Mouse (Mus musculus): ENCODE data around the gene Epb41l1. TPM values are rescaled to one million over a fixed set of nuclear protein-coding genes. Genes with fewer than 3 reads are reported as not detected.

Gene Epb41l1
- total and polyA plus RNA-seq, 3 experiments: 7.3 to 8.2 (median 7.6) TPM

DNA sequence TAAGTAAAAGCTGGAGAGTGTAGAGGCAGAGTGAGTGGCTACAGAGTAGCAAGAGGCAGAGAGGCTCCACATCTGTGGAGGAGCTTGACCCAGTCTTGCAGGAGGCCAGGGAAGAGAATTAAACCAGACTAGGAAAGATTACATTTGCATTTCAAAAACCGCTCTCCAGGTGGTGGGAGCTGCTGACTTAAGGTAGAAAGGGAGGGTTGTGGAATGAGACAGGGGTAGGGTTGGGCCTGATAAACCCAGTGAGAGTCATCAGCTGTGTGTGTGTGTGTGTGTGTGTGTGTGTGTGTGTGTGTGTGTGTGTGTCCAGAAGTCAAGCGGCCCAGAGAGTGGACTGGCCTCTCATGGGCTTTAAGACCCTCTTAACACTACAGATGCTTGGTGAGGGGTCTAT, 4.9 kb downstream of the Epb41l1 start:
- intact Hi-C loops (cut with DNase I): no loop called here
- peaks cover 2% of the 10 kb centered on the region for H3K4me1 ChIP-seq (ENCODE audit: control insufficient read depth, insufficient read depth, low read length)
- H3K4me3 ChIP-seq: no peak overlapping the region
- TF ChIP-seq POLR2A (IDR thresholded peaks at IDR 0.05; ENCODE audit: insufficient read depth, low read depth, low read length) (no peak), CTCF (IDR thresholded peaks at IDR 0.05) (no peak), EP300 (IDR thresholded peaks at IDR 0.05; ENCODE audit: insufficient read depth, low read depth, low read length) (no peak)
- peaks cover 7% of the 10 kb centered on the region for H3K27me3 ChIP-seq (ENCODE audit: control insufficient read depth, insufficient read depth, low read length)
- H3K9ac ChIP-seq (ENCODE audit: low read depth, low read length): no peak overlapping the region
- DNase-seq: no peak
- no peak overlapping the region for H3K27ac ChIP-seq
- H3K36me3 ChIP-seq (ENCODE audit: control insufficient read depth, insufficient read depth, low read length): no peaks in the 10 kb centered on the region
- 76% methylated on average over 2 of the region's 2 CpGs for WGBS
- no peaks in the 10 kb centered on the region for H3K79me2 ChIP-seq (replicated peaks; ENCODE audit: control insufficient read depth, insufficient read depth, low read length)

DNA sequence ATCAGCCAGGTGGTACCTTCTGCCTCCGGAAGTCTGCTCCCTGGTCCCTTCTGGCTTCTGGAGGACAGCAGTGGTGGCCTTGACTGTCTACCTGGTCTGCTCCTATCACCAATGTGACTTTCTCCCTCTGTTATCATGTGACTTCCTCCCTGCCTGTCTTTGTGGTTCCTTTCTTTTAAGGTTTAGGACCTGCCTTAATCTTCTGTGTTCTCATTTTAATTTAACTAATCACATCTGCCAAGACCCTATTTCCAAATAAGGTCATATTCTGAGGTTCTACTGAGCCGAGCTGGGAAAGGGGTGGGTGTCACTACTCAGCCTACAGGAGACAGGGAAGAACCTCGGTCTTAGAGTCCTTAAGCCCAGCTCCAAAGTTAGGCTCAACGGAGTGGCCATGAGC, 5.4 kb downstream of the Epb41l1 start:
- 64% methylated on average over 4 of the region's 4 CpGs for WGBS
- Histone ChIP-seq H3K27ac (no peak overlapping the region), H3K79me2 (replicated peaks; ENCODE audit: control insufficient read depth, insufficient read depth, low read length) (no peaks in the 10 kb centered on the region), H3K27me3 (ENCODE audit: control insufficient read depth, insufficient read depth, low read length) (peaks cover 3% of the 10 kb centered on the region; the same call in 1 of the 2 replicates), H3K9ac (ENCODE audit: low read depth, low read length) (no peak overlapping the region), H3K36me3 (ENCODE audit: control insufficient read depth, insufficient read depth, low read length) (no peaks in the 10 kb centered on the region), H3K4me1 (ENCODE audit: control insufficient read depth, insufficient read depth, low read length) (peaks cover 2% of the 10 kb centered on the region), H3K4me3 (no peak overlapping the region)
- TF ChIP-seq CTCF (IDR thresholded peaks at IDR 0.05) (no peak), POLR2A (IDR thresholded peaks at IDR 0.05; ENCODE audit: insufficient read depth, low read depth, low read length) (no peak), EP300 (IDR thresholded peaks at IDR 0.05; ENCODE audit: insufficient read depth, low read depth, low read length) (no peak)
- DNase-seq: no peak
- intact Hi-C loops (cut with DNase I): no loop called here

DNA sequence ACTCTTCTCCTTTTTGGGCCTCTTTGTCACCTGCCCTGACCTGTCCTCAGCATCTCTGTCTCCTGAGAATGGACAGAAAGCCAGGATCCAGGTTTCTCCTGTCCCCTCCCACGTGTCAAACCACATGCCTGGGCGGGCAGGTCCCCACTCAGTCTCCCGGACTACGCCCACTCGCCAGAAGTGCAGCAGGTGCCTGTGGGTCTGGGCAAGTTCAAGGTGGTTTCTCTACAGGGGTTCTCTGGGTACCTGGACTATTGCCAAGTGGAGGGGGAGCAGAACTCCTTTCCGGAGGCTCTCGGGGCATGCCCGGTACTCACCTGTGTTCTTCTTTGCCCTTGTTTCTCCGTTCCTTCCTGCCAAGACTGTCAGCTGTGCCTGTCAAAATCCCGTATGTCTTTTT, 9.1 kb downstream of the Epb41l1 start:
- DNase-seq: no peak
- Histone ChIP-seq H3K27ac (no peak overlapping the region), H3K9ac (ENCODE audit: low read depth, low read length) (no peak overlapping the region), H3K4me1 (ENCODE audit: control insufficient read depth, insufficient read depth, low read length) (peaks cover 1% of the 10 kb centered on the region; the same call in 1 of the 2 replicates), H3K79me2 (replicated peaks; ENCODE audit: control insufficient read depth, insufficient read depth, low read length) (no peaks in the 10 kb centered on the region), H3K36me3 (ENCODE audit: control insufficient read depth, insufficient read depth, low read length) (no peaks in the 10 kb centered on the region), H3K4me3 (no peak overlapping the region), H3K27me3 (ENCODE audit: control insufficient read depth, insufficient read depth, low read length) (no peaks in the 10 kb centered on the region)
- intact Hi-C loops (cut with DNase I): no loop called here
- TF ChIP-seq EP300 (IDR thresholded peaks at IDR 0.05; ENCODE audit: insufficient read depth, low read depth, low read length) (no peak), POLR2A (IDR thresholded peaks at IDR 0.05; ENCODE audit: insufficient read depth, low read depth, low read length) (no peak), CTCF (IDR thresholded peaks at IDR 0.05) (no peak)
- 82% methylated on average over 10 of the region's 10 CpGs for WGBS

DNA sequence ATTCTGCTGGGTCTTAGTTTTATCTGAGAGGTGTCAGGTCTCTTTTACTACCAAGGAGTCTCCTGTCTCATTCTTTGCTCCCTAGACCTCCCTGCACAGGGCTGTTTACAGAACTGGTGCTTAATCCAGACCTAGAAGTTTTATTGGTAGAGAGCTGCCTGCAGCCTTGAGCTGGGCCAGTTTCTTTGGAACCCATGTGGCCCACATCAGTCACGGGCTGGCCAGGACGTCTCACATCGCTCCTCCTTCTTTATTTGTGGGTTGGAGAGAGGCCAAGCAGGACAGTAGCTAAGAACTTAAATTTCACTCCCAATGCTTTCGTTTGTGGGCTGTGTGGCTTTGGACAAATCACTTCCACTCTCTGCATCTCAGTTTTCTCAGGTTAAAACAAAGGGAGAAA, 9.6 kb downstream of the Epb41l1 start:
- H3K4me3 ChIP-seq: no peak overlapping the region
- no peaks in the 10 kb centered on the region for H3K27me3 ChIP-seq (ENCODE audit: control insufficient read depth, insufficient read depth, low read length)
- H3K36me3 ChIP-seq (ENCODE audit: control insufficient read depth, insufficient read depth, low read length): no peaks in the 10 kb centered on the region
- 32% methylated on average over 4 of the region's 4 CpGs for WGBS
- peaks cover 1% of the 10 kb centered on the region; the same call in 1 of the 2 replicates for H3K4me1 ChIP-seq (ENCODE audit: control insufficient read depth, insufficient read depth, low read length)
- intact Hi-C loops (cut with DNase I): no loop called here
- no peaks in the 10 kb centered on the region for H3K79me2 ChIP-seq (replicated peaks; ENCODE audit: control insufficient read depth, insufficient read depth, low read length)
- no peak overlapping the region for H3K27ac ChIP-seq
- no peak overlapping the region for H3K9ac ChIP-seq (ENCODE audit: low read depth, low read length)
- DNase-seq: no peak
- no peak for TF ChIP-seq EP300 (IDR thresholded peaks at IDR 0.05; ENCODE audit: insufficient read depth, low read depth, low read length)
- TF ChIP-seq CTCF (IDR thresholded peaks at IDR 0.05): no peak
- no peak for TF ChIP-seq POLR2A (IDR thresholded peaks at IDR 0.05; ENCODE audit: insufficient read depth, low read depth, low read length)

DNA sequence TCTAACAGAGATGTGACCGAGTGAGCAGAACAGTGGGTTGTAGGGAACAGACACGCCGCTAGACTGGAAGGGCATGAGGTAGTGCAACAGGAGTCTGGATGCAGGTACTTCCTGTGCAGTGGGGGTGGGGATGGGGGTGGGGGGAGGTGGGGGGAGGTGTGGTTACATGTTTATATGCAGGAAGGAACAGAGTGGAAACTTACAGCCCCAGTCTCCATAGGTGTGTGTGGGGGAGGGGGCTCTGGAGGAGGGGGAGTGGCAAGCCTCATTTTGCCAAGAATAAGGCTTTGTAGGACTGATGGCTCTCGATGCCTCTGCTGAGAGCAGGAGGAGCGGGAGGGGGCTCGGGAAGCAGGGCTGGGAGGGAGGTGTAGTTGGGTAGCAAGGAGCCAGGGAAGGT, 10.7 kb downstream of the Epb41l1 start:
- TF ChIP-seq CTCF (IDR thresholded peaks at IDR 0.05) (no peak), POLR2A (IDR thresholded peaks at IDR 0.05; ENCODE audit: insufficient read depth, low read depth, low read length) (no peak), EP300 (IDR thresholded peaks at IDR 0.05; ENCODE audit: insufficient read depth, low read depth, low read length) (no peak)
- intact Hi-C loops (cut with DNase I): no loop called here
- H3K27ac ChIP-seq: no peak overlapping the region
- no peak overlapping the region for H3K9ac ChIP-seq (ENCODE audit: low read depth, low read length)
- H3K4me1 ChIP-seq (ENCODE audit: control insufficient read depth, insufficient read depth, low read length): peaks cover 1% of the 10 kb centered on the region; the same call in 1 of the 2 replicates
- H3K79me2 ChIP-seq (replicated peaks; ENCODE audit: control insufficient read depth, insufficient read depth, low read length): no peaks in the 10 kb centered on the region
- no peak for DNase-seq
- WGBS: 81% methylated on average over 6 of the region's 6 CpGs
- H3K36me3 ChIP-seq (ENCODE audit: control insufficient read depth, insufficient read depth, low read length): no peaks in the 10 kb centered on the region
- H3K4me3 ChIP-seq: no peak overlapping the region
- H3K27me3 ChIP-seq (ENCODE audit: control insufficient read depth, insufficient read depth, low read length): no peaks in the 10 kb centered on the region

DNA sequence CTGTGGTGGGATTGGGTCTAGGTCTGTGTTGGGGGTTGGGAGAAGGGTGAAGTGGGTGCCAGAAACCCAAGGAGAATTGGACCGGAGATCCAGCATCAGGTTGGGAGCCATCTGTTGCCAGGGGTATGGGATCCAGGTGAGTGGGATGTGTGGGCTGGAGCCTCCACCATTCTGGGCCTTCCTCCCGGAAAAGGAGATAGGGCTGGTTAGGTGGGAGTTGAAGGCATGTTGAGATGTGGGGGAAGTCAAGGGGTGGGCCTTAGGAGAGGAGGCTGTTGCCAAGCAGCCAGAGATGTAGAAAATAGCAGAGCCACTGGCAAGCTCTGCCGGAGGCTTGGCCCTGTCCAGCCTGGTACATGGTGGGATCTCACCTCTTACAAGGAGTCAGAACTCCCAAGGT, 11.4 kb downstream of the Epb41l1 start:
- no peak for DNase-seq
- no peak overlapping the region for H3K4me3 ChIP-seq
- H3K27me3 ChIP-seq (ENCODE audit: control insufficient read depth, insufficient read depth, low read length): no peaks in the 10 kb centered on the region
- WGBS: 87% methylated on average over 3 of the region's 3 CpGs
- H3K36me3 ChIP-seq (ENCODE audit: control insufficient read depth, insufficient read depth, low read length): no peaks in the 10 kb centered on the region
- intact Hi-C loops (cut with DNase I): no loop called here
- no peak overlapping the region for H3K9ac ChIP-seq (ENCODE audit: low read depth, low read length)
- H3K27ac ChIP-seq: no peak overlapping the region
- H3K4me1 ChIP-seq (ENCODE audit: control insufficient read depth, insufficient read depth, low read length): peaks cover 1% of the 10 kb centered on the region; the same call in 1 of the 2 replicates
- TF ChIP-seq CTCF (IDR thresholded peaks at IDR 0.05) (no peak), EP300 (IDR thresholded peaks at IDR 0.05; ENCODE audit: insufficient read depth, low read depth, low read length) (no peak), POLR2A (IDR thresholded peaks at IDR 0.05; ENCODE audit: insufficient read depth, low read depth, low read length) (no peak)
- no peaks in the 10 kb centered on the region for H3K79me2 ChIP-seq (replicated peaks; ENCODE audit: control insufficient read depth, insufficient read depth, low read length)

Data from heart, adult 2 months (tissue).